Mouse (Mus musculus) ES-Bruce4 (cell line): ENCODE measurements at regions not wholly inside any gene's neighbourhood (a gene's known extent, or its start where the extent isn't known, plus 50 kb on each side); places are given as distances from the start of the nearest gene placed in this dataset.

Experiments used
- H3K27ac ChIP-seq: 2 replicates; pipeline ENCODE4 v1.5.1; 2012; ENCODE audit warnings: low read length, inconsistent platforms; ENCODE audit not compliant: insufficient read depth
- H3K27me3 ChIP-seq: 2 replicates; pipeline ENCODE4 v1.6.1; 2012; ENCODE audit warnings: mild to moderate bottlenecking, low read length, inconsistent platforms; ENCODE audit not compliant: control insufficient read depth, poor library complexity, insufficient read depth, severe bottlenecking
- H3K36me3 ChIP-seq: 2 replicates; pipeline ENCODE4 v1.6.1; 2012; ENCODE audit warnings: inconsistent platforms, mild to moderate bottlenecking, low read length, moderate library complexity; ENCODE audit not compliant: control insufficient read depth, poor library complexity, insufficient read depth, severe bottlenecking
- H3K4me1 ChIP-seq: one replicate; pipeline ENCODE4 v1.8.1; 2011; ENCODE audit warnings: low read length; ENCODE audit not compliant: control insufficient read depth, insufficient read depth
- H3K4me3 ChIP-seq: 2 replicates; pipeline ENCODE4 v1.5.1; 2011; ENCODE audit warnings: low read depth, mild to moderate bottlenecking, low read length
- H3K9ac ChIP-seq: 2 replicates; pipeline ENCODE4 v1.6.1; 2012; ENCODE audit warnings: low read depth, mild to moderate bottlenecking, inconsistent platforms; ENCODE audit not compliant: poor library complexity, severe bottlenecking
- H3K9me3 ChIP-seq: replicated peaks from 2 replicates; pipeline ENCODE4 v1.6.1; 2012; ENCODE audit warnings: mild to moderate bottlenecking, low read length, inconsistent platforms; ENCODE audit not compliant: control insufficient read depth, poor library complexity, insufficient read depth, severe bottlenecking
- CTCF ChIP-seq: IDR thresholded peaks from one replicate; pipeline ENCODE4 v1.8.1; 2011; ENCODE audit warnings: low read depth, low read length
- EP300 ChIP-seq: IDR thresholded peaks from 2 replicates; pipeline ENCODE4 v1.6.1; 2011; ENCODE audit warnings: low read depth, low read length; ENCODE audit not compliant: insufficient read depth
- POLR2A ChIP-seq: IDR thresholded peaks from one replicate; pipeline ENCODE4 v1.8.1; 2011; ENCODE audit warnings: low read length; ENCODE audit not compliant: insufficient read depth

- no peak overlapping the region for H3K27ac ChIP-seq
- no peaks in the 10 kb centered on the region for H3K27me3 ChIP-seq
These were observed 249.5 kb downstream of the Gm49356 start for GRCm38 (mm10) chr15:59138393-59139107.

GRCm38 (mm10) chr15:59141621-59142020, 252.5 kb downstream of the Gm49356 start:
- Histone ChIP-seq H3K9ac (no peak overlapping the region), H3K4me3 (no peak overlapping the region), H3K36me3 (no peaks in the 10 kb centered on the region), H3K27ac (no peak overlapping the region), H3K27me3 (no peaks in the 10 kb centered on the region), H3K9me3 (no peaks in the 10 kb centered on the region), H3K4me1 (peaks cover 1% of the 10 kb centered on the region)
- no peak for TF ChIP-seq POLR2A
- no peak for TF ChIP-seq EP300

More at GRCm38 (mm10) chr15:59138393-59139107, 249.5 kb downstream of the Gm49356 start:
- Histone ChIP-seq H3K4me3 (no peak overlapping the region), H3K9me3 (no peaks in the 10 kb centered on the region; the same call in 1 of the 2 replicates), H3K4me1 (no peaks in the 10 kb centered on the region), H3K9ac (no peak overlapping the region), H3K36me3 (no peaks in the 10 kb centered on the region)
- no peak for TF ChIP-seq CTCF
- no peak for TF ChIP-seq POLR2A
- TF ChIP-seq EP300: no peak

GRCm38 (mm10) chr15:59142481-59142880, 253.4 kb downstream of the Gm49356 start:
- no peaks in the 10 kb centered on the region for H3K36me3 ChIP-seq
- H3K9me3 ChIP-seq: no peaks in the 10 kb centered on the region
- H3K27ac ChIP-seq: no peak overlapping the region
- H3K27me3 ChIP-seq: no peaks in the 10 kb centered on the region
- H3K4me3 ChIP-seq: no peak overlapping the region
- H3K4me1 ChIP-seq: peaks cover 1% of the 10 kb centered on the region
- TF ChIP-seq CTCF: no peak
- no peak for TF ChIP-seq POLR2A
- no peak for TF ChIP-seq EP300
- no peak overlapping the region for H3K9ac ChIP-seq

- Histone ChIP-seq H3K4me3 (no peak overlapping the region), H3K36me3 (no peaks in the 10 kb centered on the region), H3K9ac (no peak overlapping the region), H3K27me3 (no peaks in the 10 kb centered on the region), H3K27ac (no peak overlapping the region), H3K9me3 (no peaks in the 10 kb centered on the region), H3K4me1 (peaks cover 1% of the 10 kb centered on the region)
- TF ChIP-seq CTCF: no peak
- TF ChIP-seq EP300: no peak
- no peak for TF ChIP-seq POLR2A
These were observed 254.8 kb downstream of the Gm49356 start for GRCm38 (mm10) chr15:59143891-59144290.

GRCm38 (mm10) chr15:59145679-59146078, 256.6 kb downstream of the Gm49356 start:
- H3K36me3 ChIP-seq: no peaks in the 10 kb centered on the region
- H3K4me1 ChIP-seq: peaks cover 1% of the 10 kb centered on the region

GRCm38 (mm10) chr15:59146111-59146510, 257.0 kb downstream of the Gm49356 start:
- no peaks in the 10 kb centered on the region for H3K36me3 ChIP-seq
- H3K27me3 ChIP-seq: no peaks in the 10 kb centered on the region
- peaks cover 1% of the 10 kb centered on the region for H3K4me1 ChIP-seq
- H3K9ac ChIP-seq: no peak overlapping the region
- H3K27ac ChIP-seq: no peak overlapping the region
- no peak overlapping the region for H3K4me3 ChIP-seq
- H3K9me3 ChIP-seq: no peaks in the 10 kb centered on the region
- TF ChIP-seq CTCF (no peak), EP300 (no peak), POLR2A (no peak)

More at GRCm38 (mm10) chr15:59145679-59146078, 256.6 kb downstream of the Gm49356 start:
- no peak for TF ChIP-seq POLR2A
- TF ChIP-seq CTCF: no peak
- TF ChIP-seq EP300: no peak
- Histone ChIP-seq H3K27ac (no peak overlapping the region), H3K4me3 (no peak overlapping the region), H3K9ac (no peak overlapping the region), H3K9me3 (no peaks in the 10 kb centered on the region), H3K27me3 (no peaks in the 10 kb centered on the region)
